Mouse (Mus musculus): ENCODE measurements around the gene Cryba2. TPM values are rescaled to one million over a fixed set of nuclear protein-coding genes. Genes with fewer than 3 reads are reported as not detected.

Gene Cryba2
- polyA plus RNA-seq, 2 experiments from 2014 or later: not detected

DNA sequence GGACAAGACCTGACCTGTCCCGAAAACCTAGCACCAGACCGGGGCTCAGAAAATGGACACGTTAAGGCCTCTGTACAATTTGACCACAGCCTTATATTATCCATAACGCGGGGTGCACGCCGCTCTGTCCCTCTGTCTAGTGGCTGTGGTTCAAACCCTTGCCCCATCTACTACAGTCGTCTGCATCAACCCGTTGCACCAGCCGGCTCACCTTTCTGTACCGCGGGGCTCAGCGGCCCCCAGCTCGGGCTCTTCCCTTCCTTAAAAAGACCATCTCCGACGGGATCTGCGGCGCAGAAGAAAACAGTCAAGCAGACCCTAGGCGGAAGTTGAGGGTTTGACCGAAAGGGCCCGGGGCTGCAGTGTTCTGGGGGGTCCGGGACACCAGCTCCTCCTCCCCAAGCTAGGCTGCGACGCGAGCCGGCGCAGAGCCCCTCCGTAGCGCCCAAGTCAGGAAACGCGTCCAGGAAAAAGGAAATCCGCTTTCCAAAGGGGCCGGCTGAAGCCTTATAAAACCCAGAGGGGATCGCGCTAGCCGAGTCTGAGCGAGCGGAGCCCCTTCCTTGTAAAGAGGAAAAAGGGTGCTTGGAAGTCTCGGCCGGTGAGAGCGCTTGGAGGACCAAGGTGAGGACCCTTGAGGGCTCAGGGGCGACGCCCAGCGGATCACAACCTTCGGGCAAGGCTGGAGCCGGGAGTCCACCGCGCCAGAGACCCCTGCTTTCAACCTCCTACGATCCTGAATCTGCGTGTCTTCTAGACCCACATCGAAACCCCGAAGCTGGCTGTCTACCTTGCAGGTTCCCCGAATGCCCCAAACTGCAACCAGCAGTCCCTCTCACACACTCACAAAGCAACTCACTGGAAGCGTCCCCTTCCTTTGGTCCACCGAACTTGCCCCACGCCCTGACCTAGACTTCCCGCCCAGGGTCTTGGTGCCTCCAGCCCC is 8.5 kb downstream of the Cryba2 start:
- ATAC-seq: no peak

DNA sequence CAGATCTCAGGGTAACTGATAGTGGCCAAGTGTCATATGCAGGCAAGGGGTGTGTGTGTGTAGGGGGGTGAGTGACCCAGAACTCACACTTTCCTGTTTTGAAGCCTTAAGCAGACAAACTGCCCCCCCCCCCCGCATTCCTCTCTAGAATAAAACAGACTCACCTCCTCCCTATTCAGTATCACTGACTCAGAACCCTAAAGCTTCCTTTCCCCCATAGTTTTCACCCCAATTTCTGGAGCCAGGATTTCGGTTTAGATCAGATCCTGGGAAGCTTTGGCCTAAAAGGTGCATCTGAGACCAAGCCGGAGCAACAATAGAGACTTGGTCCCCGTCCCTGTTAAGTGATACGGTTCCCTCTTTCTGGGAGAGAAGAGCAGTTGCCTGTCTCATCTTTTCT is 9.5 kb downstream of the Cryba2 start:
- ATAC-seq: no peak

DNA sequence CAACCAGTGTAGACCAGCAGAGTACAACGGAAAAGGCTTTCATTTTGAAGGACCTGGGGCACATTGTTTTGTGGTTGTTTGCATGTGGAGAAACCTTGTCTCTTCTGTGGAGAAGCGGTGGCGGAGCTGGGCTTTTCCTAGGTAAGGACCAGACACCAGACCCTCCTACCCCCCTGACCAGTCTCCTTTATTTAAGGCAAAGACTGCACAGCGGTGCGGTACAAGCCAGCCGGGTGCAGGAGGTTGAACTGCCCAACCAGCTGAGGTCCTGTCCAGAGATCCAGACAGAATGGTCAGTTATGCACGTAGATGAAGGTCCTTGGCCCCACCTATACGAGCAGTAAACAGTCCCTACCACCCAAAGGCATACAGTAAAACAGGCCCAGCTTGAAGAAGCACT is 10.1 kb downstream of the Cryba2 start:
- no peak for ATAC-seq

DNA sequence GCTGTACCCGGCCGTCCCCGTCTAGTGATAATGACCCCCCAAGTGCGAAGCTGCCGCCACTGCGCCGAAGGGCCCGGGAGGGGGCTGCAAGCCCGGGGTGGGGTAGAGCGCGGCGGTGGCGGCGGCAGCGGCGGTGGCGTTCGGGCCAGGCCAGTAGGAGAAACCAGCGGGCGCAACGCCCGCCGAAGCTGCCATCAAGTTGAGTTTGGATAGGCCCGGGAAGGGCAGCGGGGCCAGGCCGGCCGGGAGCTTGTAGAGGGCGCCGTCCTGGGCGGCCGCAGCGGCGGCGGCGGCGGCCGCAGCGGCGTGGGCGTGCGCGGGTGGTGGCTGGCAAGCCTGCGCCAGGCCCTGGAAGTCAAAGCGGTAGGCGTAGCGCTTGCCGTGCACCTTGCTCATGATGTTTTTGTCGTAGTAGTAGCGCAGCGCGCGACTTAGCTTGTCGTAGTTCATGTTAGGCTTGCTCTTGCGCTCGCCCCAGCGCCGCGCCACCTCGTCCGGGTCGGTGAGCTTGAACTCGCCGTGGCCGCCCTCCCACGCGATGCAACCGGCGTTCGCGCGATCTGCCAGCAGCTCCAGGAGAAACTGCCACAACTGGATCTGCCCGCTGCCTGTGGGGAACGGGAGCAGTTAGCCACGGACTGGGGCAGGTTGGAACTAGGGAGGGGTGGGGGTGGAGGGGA is 10.7 kb downstream of the Cryba2 start:
- ATAC-seq: no peak

DNA sequence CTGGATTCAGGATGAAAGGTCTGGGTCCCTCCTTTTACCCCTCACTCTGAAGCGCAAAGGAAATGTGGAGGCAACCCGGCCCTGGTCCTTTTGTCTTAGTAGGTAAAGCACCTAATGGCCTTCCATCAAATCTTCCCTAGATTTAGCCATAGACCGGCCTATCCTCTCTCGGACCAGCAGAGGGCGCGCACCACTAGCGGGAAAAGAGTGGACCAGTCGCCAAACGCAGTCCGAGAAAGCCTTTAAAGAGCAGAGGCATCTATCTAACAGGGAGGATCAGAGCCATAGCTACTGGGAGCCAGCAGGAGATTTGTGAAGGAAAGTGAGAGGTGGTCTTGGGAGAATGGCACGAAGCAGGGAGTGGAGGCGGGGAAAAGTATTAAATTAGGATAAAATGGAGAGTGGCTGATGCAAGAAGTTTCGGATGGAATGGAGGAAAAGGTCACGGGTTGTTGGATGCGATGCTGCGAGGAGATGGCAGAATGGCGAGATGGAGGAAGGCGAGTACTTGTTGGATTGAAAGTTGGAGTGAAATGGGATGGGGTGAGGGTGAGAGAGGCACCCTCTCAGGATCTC is 12.1 kb downstream of the Cryba2 start:
- ATAC-seq: no peak

DNA sequence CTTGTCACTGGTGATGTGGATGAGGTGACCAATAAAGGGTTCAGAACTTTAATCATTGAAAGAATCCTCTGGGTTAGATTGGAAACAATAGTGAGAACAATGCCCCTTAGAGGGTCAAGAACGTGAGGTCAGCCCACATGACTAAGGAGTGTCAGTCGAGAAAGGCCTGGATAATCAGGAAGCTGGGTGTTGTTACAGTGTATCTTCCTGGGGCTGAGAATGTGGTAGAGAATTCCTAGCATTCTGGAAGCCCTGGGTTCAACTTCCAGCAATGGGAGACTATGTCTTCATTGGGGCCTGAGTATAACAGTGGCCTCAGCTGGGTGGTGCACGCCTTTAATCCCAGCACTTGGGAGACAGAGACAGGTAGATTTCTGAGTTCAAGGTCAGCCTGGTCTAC is 15.7 kb downstream of the Cryba2 start:
- no peak for ATAC-seq

DNA sequence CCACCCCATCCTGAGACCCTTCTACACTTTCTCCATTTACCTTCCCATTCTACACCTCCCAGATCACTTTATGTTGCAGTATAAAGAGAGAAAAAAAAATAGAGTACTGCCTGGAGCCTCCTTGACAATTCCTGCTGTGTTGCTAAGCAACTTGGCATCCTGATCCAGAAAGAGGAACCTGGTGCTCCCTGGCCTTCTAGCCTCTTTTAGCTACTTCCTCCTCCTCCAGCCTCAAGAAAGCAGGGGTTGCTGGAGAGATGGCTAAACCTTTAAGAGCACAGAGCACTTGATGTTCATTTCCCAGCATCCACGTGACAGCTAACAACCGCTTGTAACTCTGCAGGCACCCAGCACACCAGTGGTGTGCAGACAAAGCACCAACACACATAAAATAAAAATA is 20.7 kb downstream of the Cryba2 start:
- ATAC-seq: no peak

DNA sequence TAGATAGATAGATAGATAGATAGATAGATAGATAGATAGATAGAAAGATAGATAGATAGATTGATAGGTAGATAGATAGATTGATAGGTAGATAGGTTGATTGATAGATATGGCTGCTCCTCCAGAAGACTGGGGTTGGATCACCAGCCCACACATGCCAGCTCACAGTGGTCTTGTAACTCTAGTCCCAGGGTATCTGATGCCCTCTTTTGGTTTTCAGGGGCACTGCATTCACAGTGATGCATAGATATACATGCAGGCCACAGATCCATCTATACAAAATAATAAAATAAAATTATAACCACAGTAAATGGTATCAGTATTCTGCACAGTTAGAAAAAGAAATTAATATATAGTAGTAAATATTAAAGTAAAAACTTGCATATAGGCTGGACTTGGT is 31.2 kb downstream of the Cryba2 start:
- ATAC-seq: no peak

DNA sequence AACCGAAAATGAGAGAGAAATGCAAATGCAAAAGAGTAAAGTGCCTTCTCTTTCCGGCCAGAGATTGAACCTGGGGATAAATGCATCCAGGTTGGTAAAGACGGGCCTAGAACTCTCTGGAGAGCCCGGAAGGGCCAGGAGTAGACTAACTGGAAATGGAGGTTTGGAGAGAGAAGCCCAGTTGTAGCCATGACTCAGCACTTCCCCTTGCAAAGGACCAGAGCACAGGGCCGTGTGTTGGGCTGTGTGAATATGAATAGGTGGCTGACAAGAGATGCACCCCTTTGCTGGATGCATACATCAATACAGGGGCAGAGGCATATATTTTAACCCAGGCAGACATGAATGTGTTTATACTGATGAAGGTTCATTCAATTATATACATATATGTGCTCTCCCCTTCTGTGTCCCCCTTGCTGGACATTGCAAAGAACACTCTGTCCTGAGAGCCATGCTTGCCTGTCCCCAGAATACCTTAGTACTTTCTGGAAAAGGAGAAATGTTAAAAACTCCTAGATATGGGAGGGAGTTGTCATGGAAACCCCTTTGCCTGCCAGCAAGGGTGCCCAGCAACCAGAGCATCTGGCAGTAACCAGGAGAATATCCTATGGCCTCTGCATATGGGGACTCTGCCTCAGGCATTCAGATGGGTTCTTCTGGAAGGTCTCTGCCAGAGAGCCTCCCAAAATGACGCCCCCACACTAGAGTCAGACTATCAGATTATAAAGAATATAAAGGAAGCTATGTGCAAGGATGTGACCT is 33.5 kb downstream of the Cryba2 start:
- no peak for ATAC-seq

DNA sequence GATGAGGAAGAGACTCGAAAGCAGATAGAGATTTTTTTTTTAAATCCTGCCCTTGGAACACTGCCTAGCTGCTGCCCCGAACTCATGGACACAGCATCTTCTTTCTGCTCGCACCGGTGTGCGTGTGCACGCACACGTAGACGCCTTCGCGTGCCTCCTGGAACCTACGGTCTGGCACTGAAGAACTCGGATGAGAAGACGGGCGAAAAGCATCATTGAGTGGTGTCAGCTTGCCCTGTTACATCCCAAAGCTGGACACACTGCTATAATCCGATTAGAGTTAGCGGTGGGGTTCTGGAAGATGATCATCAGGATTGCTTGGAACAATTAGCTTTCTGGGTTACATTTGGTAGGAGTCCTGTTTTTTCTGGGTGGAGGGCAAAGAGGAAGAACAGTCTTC is 34.1 kb downstream of the Cryba2 start:
- ATAC-seq: no peak

DNA sequence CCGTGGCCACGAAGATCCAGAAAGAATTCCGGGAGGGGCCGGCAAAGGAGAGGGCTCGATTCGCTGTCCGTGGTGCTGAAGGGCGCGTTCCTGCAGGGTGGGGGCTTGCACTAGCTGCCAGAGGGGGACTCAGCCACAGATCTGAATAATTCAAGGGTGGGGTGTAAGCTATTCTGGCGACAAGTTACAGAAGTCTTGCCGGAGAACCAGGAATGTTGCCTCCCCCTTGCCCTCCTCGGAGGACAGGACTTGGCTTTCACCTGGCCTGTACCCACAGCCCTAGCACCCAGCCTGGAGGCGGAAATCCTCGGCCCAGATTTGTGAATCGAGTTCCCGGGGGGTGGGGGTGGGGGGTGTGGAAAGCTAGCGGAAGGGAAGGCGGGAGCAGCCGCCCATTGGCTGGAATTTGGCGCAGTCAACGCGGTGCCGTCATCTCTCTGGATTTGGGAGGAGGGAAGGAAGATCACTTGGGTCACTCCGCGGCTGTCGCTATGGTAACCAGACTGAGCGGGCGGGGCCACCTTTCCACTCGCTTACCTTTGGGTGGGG is 34.7 kb downstream of the Cryba2 start:
- ATAC-seq: no peak

DNA sequence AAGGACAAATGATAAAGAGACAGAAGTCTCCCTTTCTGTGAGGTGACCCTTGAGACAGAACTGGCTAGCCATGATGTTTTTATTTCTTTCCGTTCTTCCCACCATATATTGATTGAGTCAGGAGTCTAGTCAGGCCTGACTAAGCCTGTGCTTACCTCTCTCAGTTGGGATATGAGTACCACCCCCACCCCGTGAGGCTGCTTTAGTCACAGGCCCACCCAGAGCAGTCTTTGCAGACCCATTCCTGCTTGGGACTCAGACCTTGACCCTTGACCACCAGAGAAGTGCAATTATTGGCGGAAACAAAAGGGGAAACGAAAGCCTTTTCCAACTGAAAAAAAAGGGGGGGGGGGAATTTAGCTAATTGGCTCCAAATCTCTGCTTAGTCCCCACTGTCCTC is 35.3 kb downstream of the Cryba2 start:
- no peak for ATAC-seq

DNA sequence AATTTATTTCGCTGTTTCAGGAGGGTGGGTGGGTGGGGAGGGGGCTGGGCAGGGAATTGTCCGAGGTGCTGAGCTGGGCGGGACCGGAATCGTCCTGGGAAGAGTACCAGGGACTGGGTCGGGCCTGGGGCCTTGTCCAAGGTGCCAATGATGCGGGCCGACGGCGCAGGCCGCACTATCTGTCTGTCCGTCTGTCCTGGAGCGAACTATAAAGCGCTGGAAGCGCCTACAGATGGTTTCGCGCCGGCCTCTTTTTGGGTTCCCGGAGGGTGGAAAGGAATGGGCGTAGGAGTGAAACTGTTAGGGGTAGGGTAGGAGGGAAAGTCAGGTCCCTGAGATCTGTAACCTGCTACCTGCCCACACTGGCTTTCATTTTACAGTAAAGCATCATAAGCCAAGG is 35.7 kb downstream of the Cryba2 start:
- no peak for ATAC-seq

DNA sequence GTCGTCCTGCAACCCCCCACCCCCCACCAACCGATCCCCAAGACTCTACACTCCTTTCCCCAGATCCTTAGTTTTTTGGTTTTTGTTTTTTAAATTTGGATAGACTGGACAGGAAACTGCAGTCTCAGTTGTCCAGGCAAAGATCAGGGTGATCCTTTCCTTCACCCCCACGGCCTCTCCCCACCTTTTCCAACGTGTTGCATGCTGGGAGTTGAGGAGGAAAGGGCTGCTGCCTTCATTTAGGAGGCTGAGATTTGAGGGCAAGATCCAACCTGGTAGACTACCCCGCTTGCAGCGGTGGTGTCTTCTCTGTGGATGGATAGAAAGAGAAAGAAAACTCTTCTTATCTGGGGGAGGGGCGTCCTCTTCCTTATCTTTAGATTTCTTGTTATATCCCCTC is 36.2 kb downstream of the Cryba2 start:
- no peak for ATAC-seq

DNA sequence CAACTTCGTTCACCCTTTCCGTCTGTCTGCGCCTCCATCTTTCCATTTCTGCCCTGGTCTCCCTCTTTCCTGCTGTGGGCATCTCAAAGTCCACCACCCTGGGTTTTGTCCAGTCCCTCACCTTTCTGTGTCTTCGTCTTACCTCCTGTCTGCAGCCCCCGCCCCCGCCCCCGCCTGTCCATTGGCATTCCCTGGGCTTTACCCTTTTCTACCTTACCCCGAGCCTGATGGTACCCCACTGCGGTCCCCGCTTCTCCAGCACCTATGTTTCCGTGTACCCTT is 36.6 kb downstream of the Cryba2 start:
- no peak for ATAC-seq

DNA sequence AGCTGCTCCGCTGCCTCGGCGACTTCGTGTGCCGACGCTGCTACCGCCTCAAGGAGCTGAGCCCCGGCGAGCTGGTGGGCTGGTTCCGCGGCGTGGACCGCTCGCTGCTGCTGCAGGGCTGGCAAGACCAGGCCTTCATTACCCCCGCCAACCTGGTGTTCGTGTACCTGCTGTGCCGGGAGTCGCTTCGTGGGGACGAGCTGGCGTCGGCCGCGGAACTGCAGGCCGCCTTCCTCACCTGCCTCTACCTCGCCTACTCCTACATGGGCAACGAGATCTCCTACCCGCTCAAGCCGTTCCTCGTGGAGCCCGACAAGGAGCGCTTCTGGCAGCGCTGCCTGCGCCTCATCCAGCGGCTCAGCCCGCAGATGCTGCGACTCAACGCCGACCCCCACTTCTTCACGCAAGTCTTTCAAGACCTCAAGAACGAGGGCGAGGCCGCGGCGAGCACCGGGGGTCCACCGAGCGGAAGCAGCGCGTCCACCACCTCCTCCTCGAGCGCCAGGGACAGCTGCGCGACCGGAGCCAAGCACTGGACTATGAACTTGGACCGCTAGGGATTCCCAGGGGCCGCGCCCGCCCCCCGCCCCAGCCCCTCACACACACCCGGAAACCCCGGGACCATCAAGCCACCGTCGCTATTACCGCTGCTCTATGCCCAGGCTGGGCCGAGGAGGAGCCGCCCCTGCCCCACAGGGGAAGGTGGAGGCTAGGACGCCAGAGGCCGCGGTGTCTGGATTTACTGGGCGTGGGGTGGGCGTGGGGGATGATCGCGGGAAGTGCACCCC is 37.1 kb downstream of the Cryba2 start:
- ATAC-seq: no peak

DNA sequence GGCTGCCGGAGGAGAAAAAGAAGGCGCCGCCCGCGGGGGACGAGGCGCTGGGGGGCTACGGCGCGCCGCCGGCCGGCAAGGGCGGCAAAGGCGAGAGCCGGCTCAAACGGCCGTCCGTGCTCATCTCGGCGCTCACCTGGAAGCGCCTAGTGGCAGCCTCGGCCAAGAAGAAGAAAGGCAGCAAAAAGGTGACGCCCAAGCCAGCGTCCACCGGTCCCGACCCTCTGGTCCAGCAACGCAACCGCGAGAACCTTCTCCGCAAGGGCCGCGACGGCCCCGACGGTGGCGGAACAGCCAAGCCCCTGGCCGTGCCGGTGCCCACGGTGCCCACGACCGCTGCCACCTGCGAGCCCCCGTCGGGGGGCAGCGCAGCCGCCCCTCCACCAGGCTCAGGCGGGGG is 37.8 kb downstream of the Cryba2 start:
- no peak for ATAC-seq

DNA sequence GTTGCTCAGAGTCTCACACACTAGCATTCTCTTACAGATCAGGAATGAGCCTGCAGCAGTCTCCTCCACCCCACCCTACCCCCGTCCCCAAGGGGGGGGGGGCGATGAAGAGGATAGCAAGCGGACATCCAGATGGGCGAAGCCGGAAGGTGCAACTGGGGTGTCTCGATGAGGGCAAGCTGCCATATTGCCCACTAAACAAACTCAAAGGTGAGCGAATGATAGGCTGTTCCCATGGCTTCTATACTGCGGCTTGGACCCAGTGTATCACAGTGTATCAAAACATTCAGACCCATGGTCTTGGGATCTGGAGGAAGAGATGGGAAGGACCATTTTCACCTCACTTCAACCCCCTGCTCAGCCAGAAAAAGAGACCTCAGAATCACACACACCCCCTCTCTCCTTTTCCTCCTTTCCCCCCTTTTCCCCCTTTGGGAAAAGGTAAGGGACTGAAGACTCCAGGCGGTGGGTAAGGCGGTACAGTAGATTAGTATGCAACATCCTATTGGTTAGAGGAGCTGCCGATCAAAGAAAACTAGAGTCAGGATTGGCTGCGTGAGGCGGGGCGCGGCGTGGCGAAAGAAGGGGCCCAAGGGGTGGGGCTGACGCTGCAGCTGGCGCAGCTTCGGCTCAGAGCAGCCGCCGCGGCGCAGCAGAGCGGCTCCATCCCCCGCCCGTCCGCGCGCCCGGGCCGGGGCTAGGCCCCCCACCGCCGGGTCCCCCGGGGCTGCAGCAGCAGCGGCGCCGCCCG is 38.5 kb downstream of the Cryba2 start, which contains the start of gene Cdk5r2:
Gene Cdk5r2 (plus strand): TSS at position 629 of the 751 bp plus-strand sequence.
- peak; percentile 80 for ATAC-seq

DNA sequence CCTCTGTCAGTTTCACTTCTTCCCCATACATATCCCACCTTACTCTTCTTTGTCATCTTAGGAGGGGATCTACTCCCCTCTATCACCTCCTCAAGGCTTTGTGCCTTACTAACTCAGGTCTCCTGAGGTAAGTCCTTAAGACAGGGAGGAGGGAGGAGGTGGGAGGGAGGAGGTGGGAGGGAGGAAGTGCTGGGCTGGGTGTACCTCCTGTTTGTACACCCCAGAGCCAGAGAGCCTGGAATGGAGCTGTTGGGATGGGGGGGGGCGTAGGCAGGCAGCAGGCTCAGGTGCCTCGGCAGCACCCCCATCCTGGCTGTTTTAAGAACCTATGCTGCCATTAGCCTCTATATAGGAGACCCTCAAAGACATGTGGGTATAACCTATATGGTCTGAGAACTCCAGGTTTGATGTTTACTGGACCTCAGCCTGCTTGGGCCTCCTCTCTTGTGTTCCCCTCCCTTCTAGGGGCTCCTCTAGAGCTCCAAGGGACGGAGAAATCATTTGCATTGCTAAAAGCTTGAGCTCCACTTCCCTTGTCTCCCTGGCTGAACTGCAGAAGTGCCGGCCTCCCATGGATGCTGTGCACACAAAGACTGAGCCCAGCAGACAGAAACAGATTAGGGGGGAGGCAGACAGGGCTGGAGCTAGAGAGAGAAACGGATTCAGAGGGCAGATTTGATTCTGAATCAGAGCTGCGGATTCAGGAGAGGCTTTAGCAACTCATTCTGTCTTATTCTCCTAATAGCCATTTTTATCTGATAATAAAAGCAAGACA is 41.8 kb downstream of the Cryba2 start:
- ATAC-seq: no peak

DNA sequence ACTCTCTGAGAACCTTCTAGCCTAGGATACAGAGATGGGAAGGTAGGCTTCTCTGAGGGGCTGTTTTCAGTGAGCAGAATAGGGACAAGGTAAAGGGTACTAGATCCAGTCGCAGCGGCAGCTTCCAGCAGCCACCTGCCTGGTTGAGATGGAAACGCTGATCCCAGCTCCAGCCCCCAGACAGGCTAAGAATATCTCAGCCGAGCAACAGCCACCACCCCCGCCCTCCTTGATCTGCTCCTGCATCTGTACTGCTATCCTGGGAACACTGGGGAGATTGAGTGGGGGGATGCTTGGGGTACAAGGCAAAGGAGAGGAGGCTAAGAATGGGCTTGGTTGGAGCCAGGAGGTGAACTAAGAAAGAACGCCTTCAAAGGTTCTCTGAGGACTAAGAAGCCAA is 42.7 kb downstream of the Cryba2 start:
- ATAC-seq: no peak

All from activated CD4-positive, CD25-positive, alpha-beta regulatory T cell, adult 4 months (primary cell).